Comparison of ENCODE assay signal across 8 mouse cellular contexts in genomic region chr4:140205811-140206231, GRCm38 (mm10). TPM values are rescaled to one million over a fixed set of nuclear protein-coding genes. Genes with fewer than 3 reads are reported as not detected.
A peak's percentile ranks its signal among the peaks of the same experiment; 100 is the strongest.
DNase-seq lines count a peak whose midpoint lies in the region; ATAC-seq lines count a peak whose summit lies in the region.

No protein-coding gene starts in this region.

- H3K27me3 ChIP-seq in hindbrain, embryonic 10.5 days (ENCODE audit: insufficient read depth, poor library complexity, severe bottlenecking), result peaks cover 11% of the 10 kb centered on the region
- H3K27me3 ChIP-seq in hindbrain, embryonic 13.5 days, result peaks cover 5% of the 10 kb centered on the region; the same call in 1 of the 2 replicates
- H3K27me3 ChIP-seq in kidney, embryonic 14.5 days (ENCODE audit: control insufficient read depth, insufficient read depth, low read length), result peaks cover 15% of the 10 kb centered on the region

- no peaks in the 10 kb centered on the region for H3K36me3 ChIP-seq in hindbrain, embryonic 10.5 days
- H3K36me3 ChIP-seq in hindbrain, embryonic 13.5 days, result no peaks in the 10 kb centered on the region
- no peaks in the 10 kb centered on the region for H3K36me3 ChIP-seq in kidney, embryonic 14.5 days (ENCODE audit: control insufficient read depth, insufficient read depth, low read length)

- peak overlapping the region; percentile 42; the same call in 1 of the 2 replicates for H3K27ac ChIP-seq in hindbrain, embryonic 10.5 days
- no peak overlapping the region; the same call in 1 of the 2 replicates for H3K27ac ChIP-seq in hindbrain, embryonic 13.5 days
- H3K27ac ChIP-seq in kidney, embryonic 14.5 days (ENCODE audit: low read depth, low read length), result no peak overlapping the region

- no peaks in the 10 kb centered on the region for H3K9me3 ChIP-seq in hindbrain, embryonic 10.5 days
- H3K9me3 ChIP-seq in hindbrain, embryonic 13.5 days, result no peaks in the 10 kb centered on the region
- H3K9me3 ChIP-seq in kidney, embryonic 14.5 days (ENCODE audit: control insufficient read depth, low read length), result no peaks in the 10 kb centered on the region

- no peak; the same call in 1 of the 2 replicates for ATAC-seq in hindbrain, embryonic 13.5 days (ENCODE audit: low FRiP score)
- no peak for ATAC-seq in kidney, embryonic 14.5 days (ENCODE audit: low FRiP score, low TSS enrichment)
- ATAC-seq in CD4-positive, CD25-positive, alpha-beta regulatory T cell, adult 4 months, result no peak

- no peak overlapping the region for H3K9ac ChIP-seq in hindbrain, embryonic 13.5 days
- H3K9ac ChIP-seq in kidney, embryonic 14.5 days (ENCODE audit: low read depth, low read length), result no peak overlapping the region

- H3K4me3 ChIP-seq in hindbrain, embryonic 10.5 days, result no peak overlapping the region
- no peak overlapping the region for H3K4me3 ChIP-seq in hindbrain, embryonic 13.5 days
- no peak overlapping the region for H3K4me3 ChIP-seq in kidney, embryonic 14.5 days (ENCODE audit: low read length)

- no peak overlapping the region for H3K4me2 ChIP-seq in hindbrain, embryonic 13.5 days
- no peak overlapping the region for H3K4me2 ChIP-seq in kidney, embryonic 14.5 days (replicated peaks; ENCODE audit: low read depth, low read length)

- no peak for DNase-seq in hindbrain, embryonic 10.5 days (ENCODE audit: low spot score)
- DNase-seq in cerebellum, adult 11-12 months, result peak; percentile 88
- peak; percentile 43 for DNase-seq in heart, adult 8-10 months (ENCODE audit: low spot score)
- peak; percentile 74 to 76 for DNase-seq in layer of hippocampus, postnatal 14 days (ENCODE audit: low spot score in 2 of 2)
- no peak for DNase-seq in urinary bladder, postnatal 10 days (ENCODE audit: low spot score)

- WGBS in hindbrain, embryonic 10.5 days, result 69% methylated on average over 12 of the region's 12 CpGs
- WGBS in hindbrain, embryonic 13.5 days, result 52% methylated on average over 12 of the region's 12 CpGs
- WGBS in kidney, embryonic 14.5 days, result 68% methylated on average over 12 of the region's 12 CpGs

- peaks cover 49% of the 10 kb centered on the region for H3K4me1 ChIP-seq in hindbrain, embryonic 10.5 days (replicated peaks)
- peaks cover 35% of the 10 kb centered on the region for H3K4me1 ChIP-seq in hindbrain, embryonic 13.5 days (replicated peaks)
- H3K4me1 ChIP-seq in kidney, embryonic 14.5 days (ENCODE audit: control insufficient read depth, insufficient read depth, low read length), result no peaks in the 10 kb centered on the region

RNA-seq across cellular contexts. Expression of gene Igsf21, which starts 40.8 kb away (rescaled TPM):
- 6.7 and 13.8 TPM in 2 replicates for polyA plus RNA-seq in hindbrain, embryonic 10.5 days (2016; fragmentation: Nextera tagmentation; extraction: Ambion mirVana)
- polyA plus RNA-seq in hindbrain, embryonic 13.5 days (2015; fragmentation: Nextera tagmentation; extraction: Ambion mirVana), result 45.4 and 46.4 TPM in 2 replicates
- under 1 TPM in 3 of 4 experiments, not detected in 1; 0.12 to 0.52 (median 0.14) TPM for total RNA-seq in heart, adult 8-10 months (2022)
- 10 to 100 TPM; 65.7 to 73.0 TPM for total RNA-seq in layer of hippocampus, postnatal 14 days (2021)
- 0.41 and 0.91 TPM in 2 replicates for polyA plus RNA-seq in kidney, embryonic 14.5 days (2014; fragmentation: Nextera tagmentation; extraction: Ambion mirVana)
- polyA plus RNA-seq in CD4-positive, CD25-positive, alpha-beta regulatory T cell, adult 4 months (2017; shearing (Covaris generic)), result not detected

Comparison
In these comparisons a context has a peak if more than half of its experiments do, and no peak if none do; other contexts are left out.
1. DNase-seq: peak in cerebellum, adult 11-12 months (single experiment), heart, adult 8-10 months (single experiment) and layer of hippocampus, postnatal 14 days (2 of 2); none in hindbrain, embryonic 10.5 days (single experiment) and urinary bladder, postnatal 10 days (single experiment).